Mouse (Mus musculus): ENCODE results near the gene Zfp575.

Gene Zfp575

GRCm38 (mm10) chr7:24561450-24561849 lies 26.0 kb downstream of the Zfp575 start:
- no peak for DNase-seq

DNA sequence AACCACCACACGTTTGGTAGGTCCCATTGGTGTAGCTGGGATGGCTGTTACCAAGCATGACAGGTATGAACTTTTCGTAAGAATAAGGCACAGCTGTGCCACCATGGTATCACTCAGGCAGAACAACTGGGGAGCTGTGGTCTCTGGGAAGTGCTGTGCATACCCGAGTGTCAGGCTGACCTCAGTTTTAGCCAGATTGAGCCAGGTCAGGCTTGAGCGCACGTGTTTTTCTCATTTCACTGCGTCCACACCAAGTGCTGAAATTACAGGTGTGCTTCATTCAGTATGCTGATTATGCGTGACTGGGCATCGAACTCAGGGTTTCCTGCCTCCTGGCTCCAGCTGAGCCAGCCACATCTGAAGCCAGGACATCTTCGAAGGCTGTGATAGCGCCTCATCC lies 31.7 kb downstream of the Zfp575 start:
- no peak for DNase-seq

- no peak for DNase-seq
These were observed 35.3 kb downstream of the Zfp575 start for GRCm38 (mm10) chr7:24551985-24552759.

GRCm38 (mm10) chr7:24547534-24548036 lies 39.9 kb downstream of the Zfp575 start:
- no peak for DNase-seq

DNA sequence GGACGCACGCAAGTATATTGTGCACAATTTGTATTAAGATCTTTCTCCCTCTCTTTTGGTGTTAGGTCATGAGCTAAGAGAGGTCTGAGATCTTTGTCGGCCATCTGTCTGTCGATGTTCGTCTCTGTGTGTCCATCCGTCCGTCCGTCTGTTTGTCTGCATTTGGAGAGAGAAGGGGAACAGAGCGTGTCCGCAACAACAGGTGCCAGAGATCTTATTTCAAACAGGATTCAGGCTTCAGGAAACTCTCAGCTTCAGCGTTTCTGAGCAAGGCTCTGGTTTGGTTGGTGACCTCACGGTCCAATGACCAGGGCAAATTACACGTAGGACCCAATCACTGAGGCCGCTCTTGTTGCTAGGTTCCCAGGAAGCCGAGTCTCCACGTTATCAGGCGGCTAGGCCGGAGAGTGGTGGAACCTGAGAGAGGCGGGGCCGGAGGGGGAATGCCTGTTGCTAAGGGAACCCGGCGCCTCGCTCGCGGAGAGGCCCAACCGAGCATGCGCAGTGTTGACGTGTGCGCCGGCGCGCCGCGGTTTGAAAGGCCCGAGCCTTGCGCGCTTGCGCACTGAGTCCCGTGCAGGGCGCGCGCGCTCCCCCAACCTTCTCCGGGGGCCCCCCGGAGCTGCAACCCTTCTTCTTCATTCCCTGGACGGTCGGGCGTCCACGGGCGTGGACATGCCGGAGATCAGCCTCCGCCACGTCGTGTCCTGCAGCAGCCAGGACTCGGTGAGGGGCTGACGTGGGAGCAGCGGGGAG lies 40.6 kb downstream of the Zfp575 start:
- DNase-seq: peak; percentile 99

DNA sequence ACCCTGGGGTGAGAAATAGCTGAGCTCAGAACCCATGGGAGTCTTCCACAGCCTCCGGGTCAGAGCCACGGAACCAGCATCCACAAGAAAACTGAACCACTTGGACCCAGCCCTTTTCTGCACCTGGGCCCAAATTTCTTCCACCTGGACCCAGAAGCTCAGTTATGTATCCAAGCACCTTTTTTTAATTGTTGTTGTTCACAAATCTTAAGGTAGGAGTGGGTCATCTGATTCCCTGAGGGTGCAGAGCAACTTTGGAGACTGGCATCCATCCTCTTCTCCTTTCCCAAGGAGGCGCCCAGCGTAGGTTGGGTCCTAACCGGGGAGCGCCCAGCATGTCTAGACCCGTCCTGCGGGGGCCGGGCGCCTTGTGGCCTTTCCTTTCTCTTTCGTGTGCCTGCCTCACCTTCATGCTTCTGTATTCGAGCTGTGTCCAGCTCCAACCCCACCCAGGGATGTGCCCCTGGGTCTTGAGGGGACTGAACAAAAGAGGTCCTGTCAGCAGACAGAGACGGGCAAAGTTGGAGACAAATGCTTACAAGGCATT lies 41.3 kb downstream of the Zfp575 start, which contains the start of the genes Pinlyp and Xrcc1:
Pinlyp (minus strand) TSS at position 51 of the 547 bp plus-strand sequence.
Xrcc1 (plus strand) TSS at position 222 of the 547 bp plus-strand sequence.
- no peak for DNase-seq

GRCm38 (mm10) chr7:24544506-24544905 lies 42.9 kb downstream of the Zfp575 start:
- no peak for DNase-seq

DNA sequence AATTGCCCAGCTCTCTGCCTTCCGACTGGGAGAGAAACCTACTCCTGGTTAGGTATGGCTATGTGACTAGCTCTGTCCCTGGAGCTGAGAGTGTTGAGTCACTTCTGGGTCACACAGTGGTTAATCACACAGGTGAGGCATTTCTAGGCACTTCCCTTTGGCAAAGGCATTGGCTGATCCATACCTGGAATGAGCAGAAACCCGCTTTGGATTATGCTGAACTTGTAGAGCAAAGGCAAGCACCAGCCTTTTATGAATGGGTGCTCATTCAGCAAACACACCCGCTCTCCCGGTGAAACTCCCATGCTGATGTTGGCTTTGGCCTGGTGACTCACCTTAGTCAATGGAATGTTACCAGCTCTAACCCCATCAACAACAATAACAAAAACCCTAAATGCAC lies 47.8 kb downstream of the Zfp575 start:
- no peak for DNase-seq

GRCm38 (mm10) chr7:24538701-24539100 lies 48.7 kb downstream of the Zfp575 start:
- no peak for DNase-seq

DNA sequence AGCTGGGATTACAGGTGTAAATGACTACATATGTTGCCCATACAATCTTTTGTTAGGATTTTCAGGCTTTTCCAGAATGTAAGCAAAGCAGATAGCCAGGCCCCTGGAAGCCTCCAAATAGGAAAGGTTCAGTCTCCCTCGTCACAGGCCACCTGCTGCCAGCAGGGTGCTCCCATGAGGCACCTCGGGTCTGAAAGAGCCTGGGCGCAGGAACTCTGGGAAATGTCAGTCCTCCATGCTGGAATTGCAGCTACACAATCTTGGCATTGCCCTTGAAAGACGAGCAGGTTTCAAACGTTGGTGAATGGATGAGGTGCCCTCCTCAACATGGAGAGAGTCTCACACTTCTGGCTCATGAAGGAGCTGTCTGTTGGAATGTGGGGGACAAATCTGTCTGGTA lies 49.3 kb downstream of the Zfp575 start:
- no peak for DNase-seq

DNA sequence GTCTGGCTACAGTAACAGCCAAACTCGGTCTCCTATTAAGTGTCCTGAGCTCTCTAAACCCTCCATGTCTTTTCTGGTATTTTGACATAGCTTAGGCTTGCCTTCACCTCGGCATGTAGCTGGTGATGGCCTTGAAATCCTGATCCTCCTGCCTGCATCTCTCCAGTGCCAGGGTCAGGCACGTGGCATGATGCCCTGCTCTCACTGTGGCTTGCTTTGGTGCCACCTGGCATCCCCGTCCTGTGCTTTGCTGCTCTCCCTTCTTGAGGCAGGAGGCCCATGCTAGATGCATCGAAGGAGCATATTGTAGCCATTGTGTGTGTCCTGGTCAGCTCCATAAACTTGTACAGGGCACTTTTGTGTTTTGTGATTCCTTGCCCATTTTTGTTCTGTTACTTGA lies 49.9 kb downstream of the Zfp575 start:
- peak; percentile 70 for DNase-seq

- no peak for DNase-seq
These were observed 50.4 kb downstream of the Zfp575 start for GRCm38 (mm10) chr7:24537081-24537480.

DNA sequence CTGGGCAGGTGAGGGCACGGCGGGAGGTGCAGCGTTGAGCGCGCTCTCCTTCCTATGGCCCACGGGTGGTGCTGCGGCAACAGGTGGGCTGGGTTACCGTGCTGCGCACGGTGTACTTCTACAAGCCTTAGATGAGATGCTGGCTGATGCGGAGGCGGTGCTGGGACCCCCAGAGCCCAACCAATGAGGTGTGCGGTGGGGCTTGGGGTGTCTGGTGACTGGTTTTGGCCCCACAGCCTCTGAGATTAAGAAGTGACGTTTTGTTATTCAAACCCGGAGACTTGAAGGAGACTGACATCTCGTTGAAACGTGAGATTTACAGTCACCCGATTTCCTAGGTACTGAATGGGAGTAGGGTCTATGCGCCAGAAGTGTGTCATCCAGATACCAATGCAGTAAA lies 53.1 kb downstream of the Zfp575 start:
- DNase-seq: no peak
